Comparison of ENCODE assay signal across 8 mouse cellular contexts in the genomic region with DNA sequence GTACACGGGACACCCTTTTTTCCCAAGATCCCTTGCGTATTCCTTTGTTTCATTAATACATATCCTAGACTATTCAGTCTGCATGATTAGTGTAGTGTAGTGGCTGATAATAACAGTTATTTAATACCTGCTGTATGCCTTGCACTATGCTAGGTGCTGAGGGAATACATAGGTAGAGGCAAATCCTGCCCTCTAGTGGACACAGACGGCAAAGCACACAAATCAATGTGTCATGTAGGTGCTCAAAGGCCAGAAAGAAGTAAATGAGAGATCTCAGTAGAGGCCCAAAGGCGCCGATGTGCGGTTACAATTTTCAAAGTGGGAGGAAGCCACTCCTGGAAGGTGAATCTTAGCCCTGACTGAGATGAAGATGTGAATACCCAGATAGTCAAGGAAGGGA. TPM values are rescaled to one million over a fixed set of nuclear protein-coding genes. Genes with fewer than 3 reads are reported as not detected.
DNase-seq lines count a peak whose midpoint lies in the region; ATAC-seq and TF ChIP-seq lines count a peak whose summit lies in the region.

No protein-coding gene starts in this region.

- H3K4me2 ChIP-seq in forebrain, embryonic 12.5 days = no peak overlapping the region
- no peak overlapping the region for H3K4me2 ChIP-seq in stomach, postnatal 0 days (replicated peaks; ENCODE audit: low read depth)

- DNase-seq in forebrain, embryonic 10.5 days (ENCODE audit: extremely low spot score, low spot score) = peak; percentile 39
- peak; percentile 20 for DNase-seq in urinary bladder, postnatal 25 days (ENCODE audit: low spot score)
- no peak for DNase-seq in urinary bladder, adult 2 months (ENCODE audit: low spot score)
- peak; percentile 33 for DNase-seq in embryo, embryonic 9.5 days (ENCODE audit: extremely low spot score)
- peak; percentile 53 for DNase-seq in kidney, postnatal 14 days
- DNase-seq in stomach, postnatal 0 days (ENCODE audit: low spot score) = peak; percentile 63

- no peak overlapping the region for H3K4me3 ChIP-seq in forebrain, embryonic 10.5 days
- H3K4me3 ChIP-seq in forebrain, embryonic 12.5 days (replicated peaks) = no peak overlapping the region
- H3K4me3 ChIP-seq in stomach, postnatal 0 days (ENCODE audit: low read depth, low read length) = no peak overlapping the region

- ATAC-seq in forebrain, embryonic 12.5 days (ENCODE audit: low FRiP score) = no peak
- peak; percentile 78 for ATAC-seq in megakaryocyte, adult 5-6 weeks (ENCODE audit: poor library complexity, severe bottlenecking)
- 0 out of 2 replicates have a peak, but pooled peaks have one; percentile 47 for ATAC-seq in stomach, postnatal 0 days (ENCODE audit: low FRiP score, low TSS enrichment)

- no peak overlapping the region for H3K27ac ChIP-seq in forebrain, embryonic 10.5 days
- H3K27ac ChIP-seq in forebrain, embryonic 12.5 days = no peak overlapping the region
- no peak overlapping the region for H3K27ac ChIP-seq in stomach, postnatal 0 days (replicated peaks)

- no peaks in the 10 kb centered on the region for H3K9me3 ChIP-seq in forebrain, embryonic 10.5 days
- no peaks in the 10 kb centered on the region for H3K9me3 ChIP-seq in forebrain, embryonic 12.5 days
- H3K9me3 ChIP-seq in stomach, postnatal 0 days (ENCODE audit: control insufficient read depth, low read length) = no peaks in the 10 kb centered on the region

- no peak overlapping the region for H3K9ac ChIP-seq in forebrain, embryonic 12.5 days
- H3K9ac ChIP-seq in stomach, postnatal 0 days (ENCODE audit: low read length) = no peak overlapping the region

- WGBS in forebrain, embryonic 10.5 days = 64% methylated on average over 6 of the region's 6 CpGs
- 63% methylated on average over 6 of the region's 6 CpGs for WGBS in forebrain, embryonic 12.5 days
- WGBS in stomach, postnatal 0 days = 60% methylated on average over 6 of the region's 6 CpGs

- TF ChIP-seq CTCF in stomach, postnatal 0 days (IDR thresholded peaks at IDR 0.05; ENCODE audit: low read depth) = peak; percentile 81

- peaks cover 14% of the 10 kb centered on the region for H3K4me1 ChIP-seq in forebrain, embryonic 10.5 days
- H3K4me1 ChIP-seq in forebrain, embryonic 12.5 days = no peaks in the 10 kb centered on the region
- H3K4me1 ChIP-seq in stomach, postnatal 0 days (replicated peaks; ENCODE audit: control insufficient read depth, insufficient read depth) = no peaks in the 10 kb centered on the region

- TF ChIP-seq EP300 in stomach, postnatal 0 days (optimal IDR thresholded peaks at IDR 0.05) = no peak

- no peaks in the 10 kb centered on the region; the same call in 1 of the 2 replicates for H3K27me3 ChIP-seq in forebrain, embryonic 10.5 days (ENCODE audit: poor library complexity, severe bottlenecking)
- H3K27me3 ChIP-seq in forebrain, embryonic 12.5 days = no peaks in the 10 kb centered on the region
- H3K27me3 ChIP-seq in stomach, postnatal 0 days (ENCODE audit: control insufficient read depth, insufficient read depth, low read length) = no peaks in the 10 kb centered on the region

- no peaks in the 10 kb centered on the region for H3K36me3 ChIP-seq in forebrain, embryonic 10.5 days (replicated peaks)
- H3K36me3 ChIP-seq in forebrain, embryonic 12.5 days (replicated peaks) = no peaks in the 10 kb centered on the region
- no peaks in the 10 kb centered on the region for H3K36me3 ChIP-seq in stomach, postnatal 0 days (ENCODE audit: control insufficient read depth, insufficient read depth, low read length)

RNA-seq across cellular contexts. Expression of gene Elf5, which starts 34.3 kb away (rescaled TPM):
- polyA plus RNA-seq in forebrain, embryonic 10.5 days (2016; fragmentation: Nextera tagmentation; extraction: Ambion mirVana) = 0.07 TPM in 1 of 2 replicates, not detected in the other
- 0.60 TPM in 2 replicates for polyA plus RNA-seq in forebrain, embryonic 12.5 days (2016; fragmentation: Nextera tagmentation; extraction: Ambion mirVana)
- polyA plus RNA-seq in urinary bladder, adult 2 months (2012; rRNA removed) = 17.2 and 21.2 TPM in 2 replicates
- total RNA-seq in megakaryocyte, adult 5-6 weeks (2015) = 0.04 TPM in 1 of 2 replicates, not detected in the other
- not detected in 2 replicates for total RNA-seq in megakaryocyte, adult 5-6 weeks (2017)
- polyA plus RNA-seq in stomach, postnatal 0 days (2015; fragmentation: Nextera tagmentation; extraction: Ambion mirVana) = 14.2 and 14.4 TPM in 2 replicates

RNA-seq across cellular contexts. Expression of gene Cat, which starts 39.2 kb away (rescaled TPM):
- polyA plus RNA-seq in forebrain, embryonic 10.5 days (2016; fragmentation: Nextera tagmentation; extraction: Ambion mirVana) = 96.7 and 98.2 TPM in 2 replicates
- 93.8 and 103 TPM in 2 replicates for polyA plus RNA-seq in forebrain, embryonic 12.5 days (2016; fragmentation: Nextera tagmentation; extraction: Ambion mirVana)
- 62.6 and 68.0 TPM in 2 replicates for polyA plus RNA-seq in urinary bladder, adult 2 months (2012; rRNA removed)
- 114 and 125 TPM in 2 replicates for total RNA-seq in megakaryocyte, adult 5-6 weeks (2015)
- total RNA-seq in megakaryocyte, adult 5-6 weeks (2017) = 42.0 and 45.3 TPM in 2 replicates
- 42.2 and 54.1 TPM in 2 replicates for polyA plus RNA-seq in stomach, postnatal 0 days (2015; fragmentation: Nextera tagmentation; extraction: Ambion mirVana)
